11 mouse cellular contexts compared by ENCODE assay signal in the genomic region with DNA sequence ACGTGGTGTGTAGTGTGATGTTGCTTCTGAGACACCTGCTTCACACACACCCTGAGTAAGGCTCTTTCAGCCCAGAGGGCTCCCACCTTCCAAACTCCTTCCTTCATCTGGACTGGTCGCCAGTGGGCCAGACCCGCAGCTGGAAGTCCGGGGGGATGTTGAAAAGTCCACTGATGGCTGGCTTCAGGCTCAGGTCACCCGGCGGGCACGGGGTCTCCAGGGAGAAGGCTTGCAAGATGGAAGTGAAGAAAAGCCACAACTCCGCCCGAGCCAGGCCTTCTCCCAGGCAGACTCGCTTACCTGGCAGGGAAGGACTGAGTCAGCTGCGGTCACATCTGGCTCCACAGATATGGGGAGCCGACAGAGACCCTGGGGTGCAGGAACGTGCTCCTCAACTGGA. TPM values are rescaled to one million over a fixed set of nuclear protein-coding genes. Genes with fewer than 3 reads are reported as not detected.
DNase-seq lines count a peak whose midpoint lies in the region; ATAC-seq lines count a peak whose summit lies in the region.
"Had no signal": no experiment of that assay in that cellular context is flagged by ENCODE, and none has a peak within 500 bp of the region (broad histone marks: within the 10 kb centered on the region; RNA-seq: fewer than 3 reads in every experiment).

No protein-coding gene starts in this region.

- H3K9me3 ChIP-seq in kidney, embryonic 14.5 days (ENCODE audit: control insufficient read depth, low read length): no peaks in the 10 kb centered on the region
- H3K9me3 ChIP-seq in heart, embryonic 14.5 days (ENCODE audit: control insufficient read depth, low read length): 0 out of 2 replicates have a peak, but pooled peaks cover 2% of the 10 kb centered on the region
- H3K9me3 ChIP-seq in limb, embryonic 13.5 days: no peaks in the 10 kb centered on the region
- H3K9me3 ChIP-seq: lung, embryonic 15.5 days had no signal

- H3K9ac ChIP-seq in kidney, embryonic 14.5 days (ENCODE audit: low read depth, low read length): no peak overlapping the region
- H3K9ac ChIP-seq in heart, embryonic 14.5 days (ENCODE audit: low read length): no peak overlapping the region
- H3K9ac ChIP-seq in limb, embryonic 13.5 days: no peak overlapping the region
- H3K9ac ChIP-seq: lung, embryonic 15.5 days had no signal

- no peak for DNase-seq in kidney, adult 8-10 months
- no peak for DNase-seq in spleen, postnatal 36 days (ENCODE audit: low spot score in 2 of 2)
- no peak for DNase-seq in urinary bladder, postnatal 36 days (ENCODE audit: low spot score in 2 of 2)
- DNase-seq: cerebellum, adult 9-10 months; retina, postnatal 1 day had no signal

- no peaks in the 10 kb centered on the region for H3K36me3 ChIP-seq in kidney, embryonic 14.5 days (ENCODE audit: control insufficient read depth, insufficient read depth, low read length)
- H3K36me3 ChIP-seq in heart, embryonic 14.5 days (ENCODE audit: control insufficient read depth, insufficient read depth, low read length): no peaks in the 10 kb centered on the region
- no peaks in the 10 kb centered on the region for H3K36me3 ChIP-seq in limb, embryonic 13.5 days
- H3K36me3 ChIP-seq: lung, embryonic 15.5 days had no signal

- ATAC-seq in kidney, embryonic 14.5 days (ENCODE audit: low FRiP score, low TSS enrichment): no peak
- no peak for ATAC-seq in heart, embryonic 14.5 days (ENCODE audit: insufficient number of reproducible peaks, insufficient read depth, low FRiP score, low read depth)
- ATAC-seq in limb, embryonic 13.5 days (ENCODE audit: low FRiP score, low read depth): no peak
- ATAC-seq: activated CD4-positive, CD25-positive, alpha-beta regulatory T cell, adult 4 months had no signal

- H3K27ac ChIP-seq in kidney, embryonic 14.5 days (ENCODE audit: low read depth, low read length): peak overlapping the region; percentile 87; the same call in 1 of the 2 replicates
- H3K27ac ChIP-seq in brown adipose tissue, adult 24 weeks (replicated peaks; ENCODE audit: low read depth, low read length): peak overlapping the region; percentile 58; the same call in 1 of the 2 replicates
- H3K27ac ChIP-seq in heart, embryonic 14.5 days (replicated peaks in 1 of 2; ENCODE audit: control insufficient read depth in 1 of 2, insufficient read depth in 1 of 2, low read depth in 2 of 2, low read length in 2 of 2): peak overlapping the region; percentile 63 to 70; a peak in 3 of 4 replicates
- H3K27ac ChIP-seq in limb, embryonic 13.5 days: peak overlapping the region; percentile 79; the same call in 1 of the 2 replicates

- 76% methylated on average over 13 of the region's 13 CpGs for whole genome bisulfite sequencing in kidney, embryonic 14.5 days
- 60% methylated on average over 13 of the region's 13 CpGs for WGBS in heart, embryonic 14.5 days
- 70% methylated on average over 13 of the region's 13 CpGs for WGBS in limb, embryonic 13.5 days

- no peak overlapping the region for H3K4me2 ChIP-seq in kidney, embryonic 14.5 days (replicated peaks; ENCODE audit: low read depth, low read length)
- no peak overlapping the region for H3K4me2 ChIP-seq in heart, embryonic 14.5 days (ENCODE audit: low read length)
- H3K4me2 ChIP-seq in limb, embryonic 13.5 days (replicated peaks): no peak overlapping the region

- H3K4me1 ChIP-seq in kidney, embryonic 14.5 days (ENCODE audit: control insufficient read depth, insufficient read depth, low read length): peaks cover 16% of the 10 kb centered on the region
- no peaks in the 10 kb centered on the region for H3K4me1 ChIP-seq in brown adipose tissue, adult 24 weeks (ENCODE audit: control insufficient read depth, insufficient read depth, insufficient read length, low read length)
- peaks cover 16 to 22% of the 10 kb centered on the region in 2 experiments for H3K4me1 ChIP-seq in heart, embryonic 14.5 days (ENCODE audit: control insufficient read depth in 2 of 2, insufficient read depth in 2 of 2, low read length in 2 of 2)
- H3K4me1 ChIP-seq in limb, embryonic 13.5 days: peaks cover 25% of the 10 kb centered on the region

- H3K27me3 ChIP-seq in kidney, embryonic 14.5 days (ENCODE audit: control insufficient read depth, insufficient read depth, low read length): no peaks in the 10 kb centered on the region
- no peaks in the 10 kb centered on the region for H3K27me3 ChIP-seq in heart, embryonic 14.5 days (ENCODE audit: control insufficient read depth, insufficient read depth, low read length)
- H3K27me3 ChIP-seq in limb, embryonic 13.5 days: no peaks in the 10 kb centered on the region
- H3K27me3 ChIP-seq: lung, embryonic 15.5 days had no signal

- no peak overlapping the region for H3K4me3 ChIP-seq in kidney, embryonic 14.5 days (ENCODE audit: low read length)
- no peak overlapping the region for H3K4me3 ChIP-seq in brown adipose tissue, adult 24 weeks (ENCODE audit: insufficient read depth, low read depth, low read length)
- no peak overlapping the region for H3K4me3 ChIP-seq in heart, embryonic 14.5 days (ENCODE audit: control insufficient read depth in 1 of 2, insufficient read depth in 1 of 2, low read depth in 1 of 2, low read length in 2 of 2)
- no peak overlapping the region for H3K4me3 ChIP-seq in limb, embryonic 13.5 days
- H3K4me3 ChIP-seq: lung, embryonic 15.5 days had no signal

RNA-seq across cellular contexts. Expression of a gene that starts 13.3 kb away (rescaled TPM):
- polyA plus RNA-seq in kidney, embryonic 14.5 days (2014; fragmentation: Nextera tagmentation; extraction: Ambion mirVana): 9.3 and 13.4 TPM in 2 replicates
- not detected in 2 replicates for polyA plus RNA-seq in brown adipose tissue, adult 24 weeks (2012; ENCODE audit: insufficient read depth, insufficient read length, missing spikeins)
- polyA plus RNA-seq in heart, embryonic 14.5 days (2014; fragmentation: Nextera tagmentation; extraction: Ambion mirVana): 3.0 and 3.1 TPM in 2 replicates
- 1.8 and 2.2 TPM in 2 replicates for polyA plus RNA-seq in limb, embryonic 13.5 days (2015; fragmentation: Nextera tagmentation; extraction: Ambion mirVana)

RNA-seq across cellular contexts. Expression of a gene that starts 15.0 kb away (rescaled TPM):
- polyA plus RNA-seq in kidney, embryonic 14.5 days (2014; fragmentation: Nextera tagmentation; extraction: Ambion mirVana): 75.3 and 75.5 TPM in 2 replicates
- polyA plus RNA-seq in brown adipose tissue, adult 24 weeks (2012; ENCODE audit: insufficient read depth, insufficient read length, missing spikeins): 18.6 and 24.1 TPM in 2 replicates
- polyA plus RNA-seq in heart, embryonic 14.5 days (2014; fragmentation: Nextera tagmentation; extraction: Ambion mirVana): 38.9 and 42.1 TPM in 2 replicates
- polyA plus RNA-seq in limb, embryonic 13.5 days (2015; fragmentation: Nextera tagmentation; extraction: Ambion mirVana): 84.1 and 103 TPM in 2 replicates

RNA-seq across cellular contexts. Expression of a gene that starts 48.9 kb away (rescaled TPM):
- 65.6 and 86.2 TPM in 2 replicates for polyA plus RNA-seq in kidney, embryonic 14.5 days (2014; fragmentation: Nextera tagmentation; extraction: Ambion mirVana)
- polyA plus RNA-seq in brown adipose tissue, adult 24 weeks (2012; ENCODE audit: insufficient read depth, insufficient read length, missing spikeins): 42.6 and 44.5 TPM in 2 replicates
- polyA plus RNA-seq in heart, embryonic 14.5 days (2014; fragmentation: Nextera tagmentation; extraction: Ambion mirVana): 47.2 and 50.9 TPM in 2 replicates
- 62.6 and 63.5 TPM in 2 replicates for polyA plus RNA-seq in limb, embryonic 13.5 days (2015; fragmentation: Nextera tagmentation; extraction: Ambion mirVana)
